ENCODE assay signal across 13 mouse cellular contexts in the genomic region with DNA sequence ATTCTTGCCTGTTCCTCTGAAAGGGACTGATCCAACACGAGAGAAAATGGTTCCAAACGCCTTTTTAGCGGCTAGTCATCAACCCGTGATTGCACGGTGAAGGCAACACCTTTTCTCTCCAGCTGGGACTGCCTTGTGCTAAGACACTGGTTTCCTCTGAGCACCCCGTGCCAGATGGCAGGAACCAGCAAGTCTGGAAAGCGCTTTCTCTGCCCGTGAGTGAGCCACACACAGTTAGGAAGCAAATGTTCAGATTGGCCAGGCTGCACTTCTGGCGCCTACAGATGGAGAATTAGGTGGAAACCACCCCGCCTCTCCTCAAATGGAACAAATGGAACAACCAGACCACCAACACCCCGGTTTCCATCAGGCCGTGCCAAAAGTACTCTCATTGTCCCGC. TPM values are rescaled to one million over a fixed set of nuclear protein-coding genes. Genes with fewer than 3 reads are reported as not detected.
DNase-seq lines count a peak whose midpoint lies in the region; ATAC-seq and TF ChIP-seq lines count a peak whose summit lies in the region.
"Had no signal": no experiment of that assay in that cellular context is flagged by ENCODE, and none has a peak within 500 bp of the region (broad histone marks: within the 10 kb centered on the region; RNA-seq: fewer than 3 reads in every experiment).

No protein-coding gene starts in this region.

- H3K36me3 ChIP-seq in heart, adult 2 months (ENCODE audit: control insufficient read depth, insufficient read depth, low read length), result peaks cover 12% of the 10 kb centered on the region
- no peaks in the 10 kb centered on the region for H3K36me3 ChIP-seq in intestine, postnatal 0 days (ENCODE audit: control insufficient read depth, insufficient read depth)
- H3K36me3 ChIP-seq: heart, embryonic 15.5 days; midbrain, embryonic 15.5 days had no signal

- H3K27me3 ChIP-seq in heart, adult 2 months (ENCODE audit: control insufficient read depth, insufficient read depth, low read length), result no peaks in the 10 kb centered on the region
- H3K27me3 ChIP-seq in intestine, postnatal 0 days (replicated peaks; ENCODE audit: control insufficient read depth, insufficient read depth, low read length), result peaks cover 12% of the 10 kb centered on the region
- H3K27me3 ChIP-seq: CH12.LX had no signal

- TF ChIP-seq POLR2A in heart, adult 2 months (IDR thresholded peaks at IDR 0.05; ENCODE audit: insufficient read depth, low read depth, low read length), result no peak

- ATAC-seq in intestine, postnatal 0 days, result no peak
- ATAC-seq: midbrain, embryonic 15.5 days had no signal

- intact Hi-C loops in heart, adult 2 months (cut with DNase I), result no loop called here

- H3K4me1 ChIP-seq in heart, adult 2 months (ENCODE audit: control insufficient read depth, insufficient read depth, low read length), result peaks cover 32% of the 10 kb centered on the region
- no peaks in the 10 kb centered on the region for H3K4me1 ChIP-seq in intestine, postnatal 0 days (replicated peaks; ENCODE audit: control insufficient read depth, insufficient read depth, low read length)

- H3K4me3 ChIP-seq in heart, adult 2 months, result no peak overlapping the region
- H3K4me3 ChIP-seq in intestine, postnatal 0 days (ENCODE audit: low read depth, low read length), result no peak overlapping the region
- H3K4me3 ChIP-seq: heart, embryonic 15.5 days; midbrain, embryonic 15.5 days had no signal

- no peak for TF ChIP-seq EP300 in heart, adult 2 months (IDR thresholded peaks at IDR 0.05; ENCODE audit: insufficient read depth, low read depth, low read length)

- H3K79me2 ChIP-seq in heart, adult 2 months (replicated peaks; ENCODE audit: control insufficient read depth, insufficient read depth, low read length), result no peaks in the 10 kb centered on the region

- H3K27ac ChIP-seq in heart, adult 2 months, result peak overlapping the region; percentile 59
- no peak overlapping the region for H3K27ac ChIP-seq in intestine, postnatal 0 days (ENCODE audit: low read depth, low read length)
- H3K27ac ChIP-seq: heart, embryonic 15.5 days; kidney, postnatal 0 days; midbrain, embryonic 15.5 days had no signal

- WGBS in heart, adult 2 months, result 59% methylated on average over 13 of the region's 13 CpGs
- WGBS in intestine, postnatal 0 days, result 86% methylated on average over 13 of the region's 13 CpGs

- H3K9ac ChIP-seq in heart, adult 2 months (ENCODE audit: low read depth, low read length), result no peak overlapping the region
- no peak overlapping the region for H3K9ac ChIP-seq in intestine, postnatal 0 days (ENCODE audit: low read depth, low read length)
- H3K9ac ChIP-seq: heart, embryonic 15.5 days; midbrain, embryonic 15.5 days had no signal

- no peak overlapping the region for H3K4me2 ChIP-seq in intestine, postnatal 0 days (replicated peaks; ENCODE audit: low read depth)
- H3K4me2 ChIP-seq: heart, embryonic 15.5 days; midbrain, embryonic 15.5 days had no signal

- H3K9me3 ChIP-seq in intestine, postnatal 0 days (ENCODE audit: control insufficient read depth), result no peaks in the 10 kb centered on the region
- H3K9me3 ChIP-seq: heart, embryonic 15.5 days; midbrain, embryonic 15.5 days had no signal

- DNase-seq in heart, adult 2 months, result peak in 1 of 2 experiments; percentile 56
- DNase-seq in heart, postnatal 4 days, result no peak
- DNase-seq in cerebellum, postnatal 10 days, result peak; percentile 66 to 76
- peak; percentile 89 for DNase-seq in layer of hippocampus, adult 9-11 months
- peak; percentile 40 for DNase-seq in right cerebral cortex, postnatal 14 days
- DNase-seq in lung, postnatal 10 days, result no peak
- DNase-seq in B cell, adult 2 months, result no peak
- DNase-seq: lung, adult 18-20 months had no signal

- no peak for TF ChIP-seq CTCF in heart, adult 2 months (IDR thresholded peaks at IDR 0.05)
- TF ChIP-seq CTCF in intestine, postnatal 0 days (IDR thresholded peaks at IDR 0.05; ENCODE audit: low read depth), result no peak

RNA-seq across cellular contexts. Expression of gene Phospho1, which starts 32.5 kb away (rescaled TPM):
- 100 to 1,000 TPM; 181 to 206 TPM for total RNA-seq in heart, adult 2 months (2021)
- 193 and 244 TPM in 2 replicates for polyA plus RNA-seq in heart, adult 2 months (2012; rRNA removed)
- total RNA-seq in heart, postnatal 4 days (2021), result 10 to 100 TPM; 71.7 to 82.2 TPM
- polyA plus RNA-seq in intestine, postnatal 0 days (2015; fragmentation: Nextera tagmentation; extraction: Ambion mirVana), result 2.6 and 2.9 TPM in 2 replicates
- polyA plus RNA-seq: kidney, postnatal 0 days; midbrain, embryonic 15.5 days had no signal

RNA-seq across cellular contexts. Expression of gene Gngt2, which starts 45.2 kb away (rescaled TPM):
- total RNA-seq in heart, adult 2 months (2021), result 10 to 100 TPM; 19.0 to 24.4 TPM
- 10.2 and 12.4 TPM in 2 replicates for polyA plus RNA-seq in heart, adult 2 months (2012; rRNA removed)
- total RNA-seq in heart, postnatal 4 days (2021), result 10 to 100 TPM; 23.2 to 23.8 TPM
- 19.9 and 23.2 TPM in 2 replicates for polyA plus RNA-seq in intestine, postnatal 0 days (2015; fragmentation: Nextera tagmentation; extraction: Ambion mirVana)

RNA-seq across cellular contexts. Expression of gene Abi3, which starts 50.5 kb away (rescaled TPM):
- total RNA-seq in heart, adult 2 months (2021), result 10 to 100 TPM in 1 of 2 experiments, 1 to 10 TPM in 1; 7.9 to 11.4 TPM
- 16.3 and 23.2 TPM in 2 replicates for polyA plus RNA-seq in heart, adult 2 months (2012; rRNA removed)
- total RNA-seq in heart, postnatal 4 days (2021), result 10 to 100 TPM; 16.7 to 19.5 TPM
- polyA plus RNA-seq in intestine, postnatal 0 days (2015; fragmentation: Nextera tagmentation; extraction: Ambion mirVana), result 7.5 and 8.1 TPM in 2 replicates

Comparison
In these comparisons a context has a peak if more than half of its experiments do, and no peak if none do; other contexts are left out.
1. DNase-seq: peak in cerebellum, postnatal 10 days (2 of 2), layer of hippocampus, adult 9-11 months (single experiment) and right cerebral cortex, postnatal 14 days (single experiment); none in heart, postnatal 4 days (single experiment), lung, postnatal 10 days (single experiment) and B cell, adult 2 months (0 of 2).